Mouse (Mus musculus) mesoderm, embryonic 11.5 days (tissue): ENCODE data around the gene Ampd1.
A peak's percentile ranks its signal among the peaks of the same experiment; 100 is the strongest.
"Not testable (repeated sequence)": the region's sequence is repeated elsewhere in the genome, so short reads cannot be mapped to it uniquely, and the experiment has no call there.

Experiments used
- DNase-seq: peaks from one replicate; pipeline ENCODE4 v3.0.0-alpha.2; 2012; ENCODE audit warnings: low read depth, low spot score

The Ampd1 gene

DNA sequence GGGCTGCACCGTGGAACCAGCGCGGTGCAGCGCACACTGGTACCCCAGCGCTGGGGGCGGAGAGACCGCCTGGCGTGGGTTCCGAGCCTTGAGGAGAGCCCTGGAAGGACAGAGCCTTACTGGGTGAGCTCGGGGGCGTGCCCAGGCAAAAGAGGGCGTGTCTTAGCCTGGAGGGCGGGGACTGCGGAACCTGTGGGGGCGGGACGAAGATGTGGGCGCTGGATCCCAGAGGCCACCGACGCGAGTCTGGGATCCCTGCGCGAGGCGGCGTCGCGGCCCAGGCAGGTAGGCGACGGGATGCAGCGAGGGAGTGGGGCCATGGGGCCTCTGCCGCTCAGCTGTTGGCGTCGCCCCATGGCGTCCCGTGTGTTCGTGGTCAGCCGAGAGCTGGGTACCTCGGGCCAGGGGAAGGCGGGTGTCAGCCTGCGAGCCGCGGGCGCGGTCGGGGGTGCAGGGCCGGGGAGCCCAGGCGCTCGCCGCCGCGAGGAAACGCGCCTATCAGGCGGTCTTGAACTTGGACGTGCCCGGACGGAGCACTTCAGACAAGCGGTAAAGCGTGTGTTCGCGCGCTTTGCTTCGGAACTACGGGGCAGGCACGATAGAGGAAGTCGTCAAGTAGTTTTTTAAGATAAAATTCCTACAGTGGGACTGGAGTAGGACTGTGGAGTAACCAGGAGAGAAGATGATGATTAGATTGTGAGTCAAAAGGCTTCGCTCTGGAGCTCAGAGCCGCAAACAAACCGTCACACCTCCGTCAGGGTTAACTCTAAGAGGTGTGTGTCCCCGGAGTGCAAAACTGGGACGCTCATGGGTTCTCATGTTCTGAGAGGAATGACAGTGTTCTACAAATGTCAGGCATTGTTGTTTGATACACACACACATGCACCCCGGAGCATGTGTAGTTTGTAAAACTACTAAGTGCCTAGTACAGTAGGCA is 28.9 kb downstream of the Ampd1 start, which contains the start of gene Dennd2c:
Gene Dennd2c, plus strand, starts transcription at position 151 of the 937 bp plus-strand sequence.
- DNase-seq, result peak; percentile 92

DNA sequence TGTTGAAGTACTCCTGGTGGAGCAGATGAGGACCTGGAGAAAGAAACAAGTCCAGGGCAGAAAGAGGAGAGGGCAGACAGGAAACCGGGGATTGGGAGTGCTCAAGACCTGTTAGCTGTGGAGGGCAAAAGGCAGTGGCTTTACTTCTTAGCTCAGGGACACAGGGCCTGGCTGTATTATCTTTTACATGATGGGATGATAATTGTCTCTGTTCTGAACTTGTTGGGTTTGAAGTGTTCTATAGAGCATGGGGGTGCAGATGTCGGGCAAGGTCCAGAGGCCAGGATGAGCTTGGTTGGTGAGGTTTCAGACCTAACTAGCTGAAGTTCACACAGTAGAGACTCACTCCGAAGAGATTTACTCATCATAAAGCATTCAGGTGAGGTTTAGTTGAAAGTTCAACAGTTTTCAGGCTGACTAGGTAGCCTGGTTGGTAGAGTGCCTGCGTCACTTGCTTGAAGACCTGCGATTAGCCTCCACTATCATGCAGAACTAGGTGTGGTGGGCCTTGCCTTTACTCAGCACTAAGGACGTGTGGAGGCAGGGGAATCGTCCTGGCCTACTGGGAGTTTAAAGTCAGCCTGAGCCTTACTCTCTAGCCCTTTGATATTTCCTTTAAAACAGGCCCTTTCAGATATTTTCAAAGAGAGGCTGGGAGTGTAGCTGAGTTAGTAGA is 33.9 kb downstream of the Ampd1 start:
- no peak for DNase-seq

DNA sequence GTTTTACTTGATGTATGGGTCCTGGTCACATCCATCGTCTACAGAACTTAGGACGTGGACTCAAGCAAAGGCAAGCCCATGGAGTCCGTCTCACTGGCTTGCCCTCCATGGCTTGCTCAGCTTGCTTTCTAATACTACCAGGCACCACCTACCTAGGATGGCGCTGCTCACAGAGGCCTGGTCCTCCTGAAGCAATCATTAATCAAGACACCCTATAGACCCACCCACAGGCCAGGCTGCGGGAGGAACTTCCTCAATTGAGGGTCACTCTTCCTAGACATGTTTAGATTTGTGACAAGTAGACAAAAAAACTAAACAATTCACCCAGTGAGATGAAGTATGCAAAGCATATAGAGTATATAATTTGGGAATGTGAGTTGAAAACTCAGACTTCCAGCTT is 38.4 kb downstream of the Ampd1 start:
- no peak for DNase-seq

DNA sequence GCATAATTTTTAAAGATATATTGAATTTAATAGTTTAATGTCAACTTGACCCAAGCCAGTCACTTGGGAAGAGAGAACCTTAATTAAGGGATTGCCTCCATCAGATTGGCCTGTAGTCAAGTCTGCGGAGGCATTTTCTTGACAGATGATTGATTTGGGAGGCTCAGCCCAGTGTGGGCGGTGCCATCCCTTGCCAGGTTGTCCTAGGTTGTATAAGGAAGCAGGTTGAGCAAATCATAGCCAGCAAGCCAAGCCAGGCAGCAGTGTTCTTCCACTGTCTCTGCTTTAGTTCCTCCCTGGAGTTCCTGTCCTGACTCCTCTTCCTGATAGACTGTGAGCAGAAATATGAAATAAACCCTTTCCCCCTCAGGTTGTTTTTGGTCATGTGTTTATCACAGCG is 49.8 kb downstream of the Ampd1 start:
- no peak for DNase-seq

DNA sequence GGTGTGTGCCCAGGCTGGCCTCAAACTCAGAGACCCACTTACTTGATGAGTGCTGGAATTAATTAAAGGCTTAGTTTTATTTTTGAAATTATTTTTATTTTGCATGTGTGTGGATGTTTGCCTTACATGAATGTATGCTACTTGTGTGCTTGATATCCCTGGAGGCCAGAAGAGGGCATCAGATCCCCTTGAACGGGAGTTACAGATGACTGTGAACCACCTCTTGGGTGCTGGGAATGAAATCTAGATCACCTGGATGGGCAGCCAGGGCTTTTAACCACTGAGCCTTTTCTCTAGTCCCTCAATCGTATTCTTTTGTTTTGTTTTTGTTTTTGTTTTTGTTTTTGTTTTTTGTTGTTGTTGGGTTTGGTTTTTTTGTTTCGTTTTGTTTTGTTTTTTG is 52.3 kb downstream of the Ampd1 start:
- DNase-seq, result no peak

DNA sequence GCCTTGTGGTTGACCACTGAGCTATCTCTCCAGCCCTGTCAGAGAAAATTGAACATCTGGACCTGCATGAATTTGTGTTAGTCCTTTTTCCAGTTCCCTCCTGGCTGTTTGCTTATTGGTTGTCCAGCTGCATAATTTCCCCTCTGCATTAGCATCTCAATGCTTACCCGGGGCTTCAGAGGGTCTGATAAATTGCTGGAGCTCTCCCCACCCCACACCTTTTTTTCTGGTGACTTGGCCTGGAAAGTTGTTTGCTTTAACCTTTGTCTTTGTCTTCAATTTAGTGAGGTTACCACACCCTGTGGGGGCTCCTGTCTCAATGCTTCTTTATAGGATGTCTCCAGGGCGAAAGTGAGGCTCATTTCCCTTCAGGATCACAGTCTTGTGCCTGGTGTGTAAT is 53.4 kb downstream of the Ampd1 start:
- DNase-seq, result peak; percentile 41

DNA sequence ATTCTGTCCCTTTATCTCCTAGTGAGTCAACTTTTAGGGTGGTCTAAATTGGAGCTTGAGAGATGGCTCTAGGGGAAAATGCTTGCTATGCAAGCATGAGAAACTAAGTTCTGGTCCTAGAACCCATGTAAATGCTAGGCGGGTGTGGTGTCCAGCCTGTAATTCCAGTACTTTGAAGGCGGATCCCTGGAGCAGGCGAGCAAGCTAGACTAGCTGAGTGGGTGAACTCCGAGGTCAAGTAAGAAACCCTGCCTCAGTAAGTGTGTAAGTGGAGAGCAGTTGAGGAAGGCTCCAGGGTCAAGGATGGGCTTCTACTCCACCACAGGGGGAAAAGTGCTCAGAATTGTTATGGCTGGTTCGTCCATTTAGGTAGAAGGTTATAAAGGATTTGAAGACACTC is 53.9 kb downstream of the Ampd1 start:
- no peak for DNase-seq

DNA sequence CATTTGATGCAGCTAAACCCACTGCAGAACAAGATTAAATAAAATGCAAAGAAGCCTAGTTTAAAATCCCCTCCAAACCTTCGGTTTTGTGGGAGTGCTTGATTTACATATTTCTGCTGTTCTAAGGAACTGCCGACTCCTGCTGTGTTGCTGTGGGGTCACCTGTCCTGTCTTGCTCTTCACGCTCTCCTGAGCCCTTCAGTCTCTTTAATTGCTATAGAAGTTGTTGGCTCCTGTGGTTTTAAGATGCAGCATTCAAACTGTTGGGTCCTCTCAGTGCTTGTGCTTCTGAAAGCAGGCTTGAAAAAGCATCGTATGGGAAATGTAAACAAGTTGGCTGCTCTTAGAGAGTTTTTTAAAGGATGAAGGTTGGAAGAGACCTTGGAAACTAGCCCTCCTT is 54.4 kb downstream of the Ampd1 start:
- no peak for DNase-seq

DNA sequence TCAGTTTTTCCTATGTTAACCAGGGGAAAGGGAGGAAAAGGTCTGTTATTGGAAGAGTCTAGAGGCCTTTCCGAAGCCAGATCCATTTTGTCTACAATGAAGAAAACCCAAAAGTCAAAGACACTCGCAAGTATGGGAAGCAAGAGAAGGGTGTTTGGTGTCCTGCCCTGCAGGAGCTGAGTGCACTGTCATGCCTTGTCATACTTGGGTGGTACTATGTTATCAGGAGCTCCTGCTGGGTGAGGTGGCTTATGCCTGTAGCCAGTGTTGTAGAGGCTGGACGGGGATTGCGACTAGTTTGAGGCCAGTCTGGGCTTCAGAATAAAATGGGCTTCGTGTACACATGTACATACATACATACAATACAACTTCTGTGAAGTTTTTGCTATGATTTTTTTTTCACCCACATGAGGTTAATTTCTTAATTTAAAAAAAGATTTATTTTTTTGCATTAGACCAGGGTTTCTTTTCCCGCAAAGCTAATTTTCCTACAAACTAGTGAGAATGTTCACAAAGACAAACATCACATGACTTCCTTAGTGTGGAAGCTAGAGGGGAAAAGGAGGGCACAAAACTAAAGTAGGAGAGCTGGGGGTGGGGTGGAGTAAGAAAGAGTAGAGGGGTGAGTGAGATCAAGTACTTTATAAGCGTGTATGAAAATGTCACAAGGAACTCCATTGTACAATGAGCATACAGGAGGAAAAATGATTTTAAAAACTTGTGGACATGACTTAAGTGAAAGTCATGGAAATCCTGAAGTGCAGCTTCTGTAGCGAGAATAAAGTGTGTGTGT is 55.7 kb downstream of the Ampd1 start:
- DNase-seq, result no peak

DNA sequence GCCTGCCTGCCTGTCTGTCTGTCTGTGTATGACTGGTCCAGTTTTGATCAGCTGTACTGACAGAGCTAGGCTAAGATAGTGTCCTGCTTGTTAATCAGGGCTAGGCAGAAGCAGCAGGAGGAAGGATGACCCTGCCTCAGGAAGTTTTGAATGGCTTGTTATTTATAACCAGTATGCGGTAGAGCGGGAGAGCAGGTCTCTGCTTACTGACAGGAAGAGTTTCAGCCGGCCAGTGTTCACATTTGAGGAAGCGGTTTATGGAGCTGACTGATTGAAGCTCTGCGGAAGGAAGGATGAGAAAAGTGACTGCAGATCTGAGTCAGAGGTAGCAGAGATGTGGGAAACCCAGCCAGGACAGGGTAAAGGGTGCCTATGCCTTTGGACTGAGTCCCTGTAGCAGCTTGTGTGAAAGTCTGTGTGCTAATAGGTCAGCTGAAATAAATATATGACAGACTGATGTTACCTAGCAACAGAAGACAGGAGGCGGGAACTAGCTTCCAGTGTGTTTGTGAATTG is 56.5 kb downstream of the Ampd1 start:
- peak; percentile 24 for DNase-seq

DNA sequence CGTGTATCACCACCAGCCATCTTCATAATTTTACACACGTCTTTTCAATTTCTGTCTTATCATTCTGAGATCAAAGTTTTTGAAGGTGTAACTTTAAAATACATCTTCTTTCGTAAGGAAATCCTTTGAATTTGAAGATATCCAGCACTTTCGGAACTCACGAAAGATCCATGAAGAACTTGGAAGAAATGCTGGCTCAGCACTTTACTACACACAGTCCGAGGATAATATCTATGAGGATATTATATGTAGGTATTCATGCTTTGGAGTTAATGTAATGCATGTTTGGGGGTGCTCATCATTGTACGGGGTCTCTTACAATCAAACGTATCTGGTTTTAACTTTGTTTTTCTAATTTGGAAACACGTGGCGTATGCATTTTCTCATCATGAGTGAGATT is 59.3 kb downstream of the Ampd1 start:
- DNase-seq, result no peak

DNA sequence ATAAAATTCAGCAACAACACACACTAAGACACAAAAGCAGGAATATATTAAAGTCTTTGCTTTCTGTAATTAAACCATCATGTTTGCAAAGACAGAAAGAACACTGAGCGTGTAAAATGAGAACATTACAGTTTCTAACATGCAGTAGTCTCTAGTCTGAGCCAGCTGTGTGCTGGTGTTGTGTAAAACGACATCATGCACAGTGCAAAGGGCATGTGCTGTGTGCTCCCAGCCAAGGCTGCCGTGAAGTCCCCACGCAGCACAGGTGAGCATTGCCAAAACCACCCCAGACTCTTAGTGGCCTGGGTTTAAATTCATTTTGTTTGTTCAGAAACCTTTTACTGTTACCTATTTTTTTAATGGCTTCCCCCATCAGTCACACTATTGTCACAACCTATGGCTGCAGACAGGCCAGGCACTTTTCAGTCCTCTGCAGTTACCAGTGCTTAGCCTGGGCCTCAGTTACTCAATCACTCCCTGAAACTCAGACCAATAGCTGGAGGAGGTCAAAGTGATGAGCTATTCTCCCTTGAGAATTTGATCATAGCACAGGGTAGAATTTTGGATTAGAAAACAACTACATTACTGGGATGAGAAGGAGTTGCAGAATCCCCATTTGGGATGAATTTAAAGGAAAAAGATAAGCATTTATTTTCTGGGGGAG is 62.7 kb downstream of the Ampd1 start:
- DNase-seq, result no peak

DNA sequence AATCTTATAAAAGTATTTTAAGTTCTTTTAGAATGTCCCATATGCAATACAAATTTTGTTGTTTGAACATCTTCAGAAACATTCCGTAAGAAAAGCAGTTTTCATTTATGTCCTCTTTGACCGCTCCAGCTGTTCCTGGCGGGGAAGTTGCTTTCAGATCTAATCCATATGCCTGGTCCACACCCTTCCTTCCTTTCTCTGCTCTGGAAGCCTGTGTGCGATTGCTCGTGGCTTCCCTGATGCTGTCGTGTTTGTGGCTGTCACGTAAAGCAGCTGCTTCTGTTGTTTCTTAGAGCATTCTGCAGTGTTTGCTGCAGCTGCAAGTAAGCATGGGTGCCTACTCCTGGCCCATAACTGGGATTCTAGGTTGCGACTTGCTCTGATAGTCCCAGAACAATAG is 65.2 kb downstream of the Ampd1 start:
- no peak for DNase-seq

DNA sequence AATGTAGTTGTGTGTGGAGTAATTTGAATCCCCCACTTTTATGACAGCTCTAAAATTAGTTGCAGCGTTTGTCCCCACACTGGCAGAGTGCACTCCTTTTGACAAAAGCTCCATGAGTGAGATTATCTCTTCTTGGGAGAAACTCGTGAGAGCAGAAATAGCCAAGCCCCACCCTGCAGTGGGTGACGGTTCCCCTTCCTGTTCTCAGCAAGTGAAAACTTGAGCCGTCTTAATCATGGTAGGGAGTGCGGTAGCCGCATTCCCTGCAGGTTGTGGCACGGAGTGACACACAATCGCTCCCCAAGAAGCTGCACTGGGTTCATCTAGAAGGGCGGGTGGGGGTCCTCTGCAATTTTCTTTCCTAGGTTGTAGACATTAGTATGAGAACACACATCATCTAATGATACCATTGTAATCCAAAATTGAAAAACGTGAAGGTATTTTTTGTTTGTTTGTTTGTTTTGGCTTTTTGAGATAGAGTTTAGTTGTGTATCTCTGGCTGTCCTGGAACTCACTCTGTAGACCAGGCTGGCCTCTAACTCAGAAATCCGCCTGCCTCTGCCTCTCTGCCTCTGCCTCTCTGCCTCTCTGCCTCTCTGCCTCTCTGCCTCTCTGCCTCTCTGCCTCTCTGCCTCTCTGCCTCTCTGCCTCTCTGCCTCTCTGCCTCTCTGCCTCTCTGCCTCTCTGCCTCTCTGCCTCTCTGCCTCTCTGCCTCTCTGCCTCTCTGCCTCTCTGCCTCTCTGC is 66.5 kb downstream of the Ampd1 start:
- DNase-seq, result not testable (repeated sequence)

DNA sequence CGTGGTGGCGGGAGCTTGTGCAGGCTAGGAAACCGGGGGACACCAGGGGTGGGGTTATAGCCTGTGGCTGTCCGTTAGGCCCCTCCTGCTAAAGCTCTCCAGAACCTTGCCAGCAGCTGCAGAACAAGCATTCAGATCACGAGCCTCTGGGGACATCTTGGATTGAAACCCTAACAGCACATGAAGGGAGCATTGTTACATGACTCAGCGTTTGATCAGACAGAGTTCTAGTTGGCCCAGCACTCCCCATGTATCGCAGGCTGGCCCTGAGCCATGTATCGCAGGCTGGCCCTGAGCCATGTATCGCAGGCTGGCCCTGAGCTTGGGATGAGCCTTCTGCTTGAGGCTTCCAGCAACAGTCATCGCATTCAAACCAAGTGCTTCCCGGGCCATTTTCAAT is 67.5 kb downstream of the Ampd1 start:
- DNase-seq, result no peak

DNA sequence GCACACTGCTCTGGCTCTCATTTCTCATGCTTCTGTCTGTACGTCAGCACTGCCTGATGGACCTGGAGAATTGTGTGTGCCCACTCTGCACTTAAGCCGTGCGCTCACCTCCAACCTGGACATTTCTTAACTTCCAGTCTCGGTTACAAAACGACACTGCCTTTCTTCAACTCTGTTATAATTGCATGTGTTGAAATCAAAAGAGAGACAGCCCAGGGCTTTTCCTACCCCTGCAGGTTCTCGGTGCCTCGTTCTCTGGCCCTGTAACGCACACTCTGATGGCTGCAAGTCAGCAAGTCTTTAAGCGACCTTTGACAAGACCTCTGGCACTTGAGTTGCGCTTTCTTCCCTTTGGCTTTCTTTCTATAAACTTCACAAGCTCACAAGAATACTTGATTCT is 68.6 kb downstream of the Ampd1 start:
- DNase-seq, result no peak

DNA sequence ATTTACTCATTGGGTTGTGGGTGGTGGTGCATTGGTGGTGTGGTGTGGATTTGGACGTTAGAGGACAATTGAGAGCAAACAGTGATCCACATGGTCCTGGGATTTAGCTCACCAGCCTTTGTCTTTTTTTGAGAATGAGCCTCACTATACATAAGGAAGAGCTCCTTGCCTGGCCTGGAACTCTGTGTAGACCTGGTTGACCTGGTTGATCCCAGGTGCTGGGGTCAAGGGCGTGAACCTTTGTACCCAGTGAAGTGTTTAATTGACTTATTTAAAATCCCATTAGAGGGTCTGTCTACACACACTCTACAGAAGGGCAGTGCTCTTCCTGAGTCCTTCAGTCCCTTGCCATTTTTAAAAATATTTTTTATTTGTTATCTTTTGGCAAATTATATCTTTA is 71.5 kb downstream of the Ampd1 start:
- DNase-seq, result no peak

DNA sequence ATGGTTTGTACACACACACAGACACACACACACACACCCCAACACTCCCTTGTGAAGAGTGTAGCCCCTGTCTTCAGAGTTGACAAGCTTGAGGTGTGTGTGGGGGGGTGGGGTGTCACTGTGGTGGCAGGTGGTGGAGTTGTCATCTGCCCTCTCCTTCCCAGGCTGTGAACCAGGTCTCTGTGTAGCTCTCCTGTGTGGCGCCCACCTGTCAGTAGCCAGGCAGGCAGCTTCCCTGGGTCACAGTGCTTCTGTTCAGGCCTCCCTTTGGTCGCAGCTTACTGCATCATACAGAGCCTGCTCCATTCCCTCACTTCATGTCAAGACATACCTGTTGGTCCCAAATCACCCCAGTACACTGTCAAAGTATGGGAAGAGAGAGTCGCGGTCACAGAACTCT is 72.0 kb downstream of the Ampd1 start:
- no peak for DNase-seq

DNA sequence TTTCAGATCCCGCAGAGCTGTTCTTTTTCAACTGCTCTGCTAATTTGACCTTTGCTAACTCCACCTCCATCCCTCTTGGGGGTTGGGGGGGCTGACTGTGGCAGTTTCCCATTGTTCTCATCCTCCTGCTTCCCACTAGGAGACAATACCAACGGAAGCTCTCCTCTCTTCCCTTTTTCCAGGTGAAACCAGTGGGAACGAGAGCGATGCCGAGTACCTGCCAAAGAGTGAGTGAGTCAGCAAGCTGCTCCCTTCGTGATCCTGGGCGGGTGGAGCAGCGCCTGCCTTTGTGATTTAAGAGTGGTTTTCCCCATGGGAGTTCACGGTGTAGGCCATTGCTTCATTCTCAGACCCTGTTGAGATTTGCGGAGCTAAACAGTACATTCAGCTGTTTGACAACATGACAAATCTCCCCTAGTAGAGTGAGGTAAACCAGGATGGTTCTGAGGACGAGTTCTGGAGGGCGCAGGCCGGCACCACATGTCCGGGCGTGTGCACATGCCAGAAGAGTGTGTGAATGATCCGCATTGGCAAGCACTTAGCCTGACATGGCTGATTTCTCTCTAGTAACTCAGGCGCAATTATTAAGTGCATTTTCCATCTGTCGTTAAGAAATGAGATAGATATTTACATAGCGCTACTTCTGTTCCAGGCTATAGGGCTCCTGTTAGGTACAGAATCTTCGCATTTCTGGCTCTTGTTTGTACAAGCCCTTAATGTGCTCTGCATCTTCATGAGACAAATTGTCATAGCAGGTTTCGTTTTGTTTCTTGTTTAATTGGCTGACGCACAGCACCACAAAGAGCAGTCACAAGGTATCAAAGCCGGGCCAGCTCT is 72.7 kb downstream of the Ampd1 start:
- peak; percentile 37 for DNase-seq

DNA sequence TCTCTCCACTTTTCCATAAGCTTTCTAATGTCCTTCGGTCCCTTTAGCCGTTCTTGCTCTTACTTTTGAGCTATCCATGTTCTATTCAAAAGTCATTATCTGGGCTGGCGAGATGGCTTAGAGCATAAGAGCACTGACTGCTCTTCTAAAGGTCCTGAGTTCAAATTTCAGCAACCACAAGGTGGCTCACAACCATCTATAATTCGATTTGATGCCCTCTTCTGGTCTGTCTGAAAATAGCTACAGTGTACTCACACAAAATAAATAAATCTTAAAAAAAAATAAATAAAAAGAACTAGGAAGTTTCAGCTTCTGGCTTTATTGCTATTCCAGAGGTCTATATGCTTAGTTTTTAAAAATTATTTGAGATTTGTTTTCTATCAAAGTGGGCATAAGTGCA is 74.0 kb downstream of the Ampd1 start:
- no peak for DNase-seq
